Mouse (Mus musculus): ENCODE measurements around the gene Knl1. TPM values are rescaled to one million over a fixed set of nuclear protein-coding genes. Genes with fewer than 3 reads are reported as not detected.

Gene Knl1
- polyA plus RNA-seq, 1 experiment from 2014 or later: 63.8 TPM

DNA sequence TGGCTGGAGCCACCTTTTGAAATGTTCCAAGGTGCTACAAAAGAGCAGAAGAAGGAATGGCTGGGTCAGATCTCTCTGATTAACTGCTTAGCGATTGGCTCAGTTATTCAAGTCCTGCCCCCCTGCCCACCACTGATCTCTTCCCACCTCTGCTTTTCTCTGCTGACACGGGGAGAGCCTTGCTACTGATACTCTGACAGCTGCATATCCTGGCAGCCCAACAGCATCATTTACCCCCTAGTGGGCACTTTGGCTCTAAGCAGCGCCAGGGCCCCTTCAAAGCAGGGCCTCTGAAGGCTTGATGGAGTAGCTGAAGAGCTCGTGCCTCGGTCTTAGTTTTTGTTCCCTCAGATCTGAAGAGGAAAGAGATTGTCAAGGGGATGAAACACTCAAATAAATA is 27.8 kb upstream of the Knl1 start:
- Histone ChIP-seq H3K4me2 (peak overlapping the region; percentile 46), H3K27me3 (no peaks in the 10 kb centered on the region), H3K36me3 (peaks cover 46% of the 10 kb centered on the region), H3K4me3 (replicated peaks) (0 out of 2 replicates have a peak overlapping the region, but pooled peaks have one; percentile 5), H3K9ac (replicated peaks) (0 out of 2 replicates have a peak overlapping the region, but pooled peaks have one; percentile 28), H3K27ac (peak overlapping the region; percentile 85), H3K4me1 (replicated peaks) (peaks cover 13% of the 10 kb centered on the region), H3K9me3 (no peaks in the 10 kb centered on the region; the same call in 1 of the 2 replicates)
- 8% methylated on average over 5 of the region's 5 CpGs for WGBS
- no peak for ATAC-seq (ENCODE audit: insufficient number of reproducible peaks, insufficient read depth, low FRiP score, low TSS enrichment, low read depth)

DNA sequence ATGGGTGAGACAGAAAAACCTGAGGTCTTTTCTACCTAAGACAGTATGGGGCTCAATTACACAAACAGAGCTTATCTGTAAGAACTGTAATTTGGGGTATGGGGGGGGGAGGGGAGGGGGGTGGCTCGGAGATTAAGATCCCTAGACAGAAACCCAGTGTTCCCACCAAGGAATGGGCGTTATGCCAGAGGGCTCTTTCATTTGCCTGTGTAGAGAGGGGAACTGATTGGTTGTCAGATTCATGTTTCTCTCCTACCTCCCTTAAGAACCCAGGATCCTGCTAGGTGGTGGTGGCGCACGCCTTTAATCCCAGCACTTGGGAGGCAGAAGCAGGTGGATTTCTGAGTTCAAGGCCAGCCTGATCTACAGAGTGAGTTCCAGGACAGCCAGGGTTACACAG is 27.4 kb upstream of the Knl1 start:
- 46% methylated on average over 4 of the region's 4 CpGs for WGBS
- Histone ChIP-seq H3K36me3 (peaks cover 46% of the 10 kb centered on the region), H3K4me1 (replicated peaks) (peaks cover 13% of the 10 kb centered on the region), H3K4me3 (replicated peaks) (no peak overlapping the region), H3K9me3 (no peaks in the 10 kb centered on the region; the same call in 1 of the 2 replicates), H3K4me2 (no peak overlapping the region; the same call in 1 of the 2 replicates), H3K9ac (replicated peaks) (no peak overlapping the region), H3K27ac (0 out of 2 replicates have a peak overlapping the region, but pooled peaks have one; percentile 50), H3K27me3 (no peaks in the 10 kb centered on the region)
- ATAC-seq (ENCODE audit: insufficient number of reproducible peaks, insufficient read depth, low FRiP score, low TSS enrichment, low read depth): no peak

- H3K4me2 ChIP-seq: no peak overlapping the region
- H3K9me3 ChIP-seq: no peaks in the 10 kb centered on the region
- no peak overlapping the region for H3K4me3 ChIP-seq (replicated peaks)
- peaks cover 13% of the 10 kb centered on the region for H3K4me1 ChIP-seq (replicated peaks)
- 89% methylated on average over 6 of the region's 6 CpGs for WGBS
- H3K9ac ChIP-seq (replicated peaks): no peak overlapping the region
- no peaks in the 10 kb centered on the region for H3K27me3 ChIP-seq
- no peak overlapping the region for H3K27ac ChIP-seq
- peaks cover 50% of the 10 kb centered on the region for H3K36me3 ChIP-seq
- no peak for ATAC-seq (ENCODE audit: insufficient number of reproducible peaks, insufficient read depth, low FRiP score, low TSS enrichment, low read depth)
Measured at GRCm38 (mm10) chr2:119023154-119023660, 23.7 kb upstream of the Knl1 start.

DNA sequence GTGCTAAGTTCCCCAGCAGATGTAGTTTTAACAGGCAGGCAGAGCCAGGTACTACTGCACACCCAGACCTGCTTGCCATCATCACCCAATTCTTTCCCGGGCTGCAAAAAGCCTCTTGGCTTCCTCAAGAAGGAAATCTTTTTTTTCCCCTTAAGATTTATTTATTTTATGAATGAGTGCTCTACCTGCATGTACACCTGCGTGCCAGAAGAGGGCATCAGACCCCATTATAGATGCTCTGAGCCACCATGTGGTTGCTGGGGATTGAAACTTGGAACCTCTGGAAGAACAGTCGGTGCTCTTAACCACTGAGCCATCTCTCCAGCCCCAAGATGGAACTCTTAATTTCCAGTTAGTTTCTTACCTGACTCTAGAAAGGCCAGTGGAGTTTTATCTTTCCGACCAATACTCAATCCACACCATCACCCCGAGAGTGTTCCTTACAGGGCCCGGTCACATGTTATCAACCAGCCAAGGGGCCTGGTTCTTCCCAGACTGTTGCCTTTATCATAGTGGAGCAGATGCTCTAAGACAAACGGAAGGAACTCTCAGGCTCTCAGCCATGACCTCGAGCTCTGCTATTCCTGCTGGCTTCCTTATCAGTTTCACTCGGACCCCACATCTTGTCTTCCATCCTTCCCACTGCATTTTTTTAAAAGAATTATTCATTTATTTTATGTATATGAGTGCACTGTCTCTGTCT is 22.2 kb upstream of the Knl1 start:
- no peak overlapping the region for H3K4me2 ChIP-seq
- H3K4me1 ChIP-seq (replicated peaks): peaks cover 9% of the 10 kb centered on the region; the same call in 1 of the 2 replicates
- peaks cover 43% of the 10 kb centered on the region for H3K36me3 ChIP-seq
- no peak overlapping the region for H3K9ac ChIP-seq (replicated peaks)
- no peak for ATAC-seq (ENCODE audit: insufficient number of reproducible peaks, insufficient read depth, low FRiP score, low TSS enrichment, low read depth)
- H3K9me3 ChIP-seq: no peaks in the 10 kb centered on the region
- H3K27me3 ChIP-seq: no peaks in the 10 kb centered on the region
- 68% methylated on average over 9 of the region's 9 CpGs for WGBS
- H3K27ac ChIP-seq: no peak overlapping the region
- H3K4me3 ChIP-seq (replicated peaks): no peak overlapping the region

- 85% methylated on average over 4 of the region's 4 CpGs for WGBS
Measured at GRCm38 (mm10) chr2:119025239-119025616, 21.7 kb upstream of the Knl1 start.

GRCm38 (mm10) chr2:119026951-119027350 is 20.0 kb upstream of the Knl1 start:
- H3K4me2 ChIP-seq: no peak overlapping the region
- H3K36me3 ChIP-seq: peaks cover 28% of the 10 kb centered on the region
- H3K27ac ChIP-seq: no peak overlapping the region
- peaks cover 9% of the 10 kb centered on the region; the same call in 1 of the 2 replicates for H3K4me1 ChIP-seq (replicated peaks)
- ATAC-seq (ENCODE audit: insufficient number of reproducible peaks, insufficient read depth, low FRiP score, low TSS enrichment, low read depth): no peak
- 88% methylated on average over 4 of the region's 4 CpGs for WGBS
- no peak overlapping the region for H3K9ac ChIP-seq (replicated peaks)
- no peak overlapping the region for H3K4me3 ChIP-seq (replicated peaks)
- H3K27me3 ChIP-seq: no peaks in the 10 kb centered on the region
- no peaks in the 10 kb centered on the region for H3K9me3 ChIP-seq

More at GRCm38 (mm10) chr2:119025239-119025616, 21.7 kb upstream of the Knl1 start:
- no peak overlapping the region for H3K4me3 ChIP-seq (replicated peaks)
- peaks cover 43% of the 10 kb centered on the region for H3K36me3 ChIP-seq
- H3K9ac ChIP-seq (replicated peaks): no peak overlapping the region
- no peak overlapping the region for H3K27ac ChIP-seq
- no peaks in the 10 kb centered on the region for H3K9me3 ChIP-seq
- peaks cover 9% of the 10 kb centered on the region; the same call in 1 of the 2 replicates for H3K4me1 ChIP-seq (replicated peaks)
- no peak overlapping the region for H3K4me2 ChIP-seq
- H3K27me3 ChIP-seq: no peaks in the 10 kb centered on the region
- no peak for ATAC-seq (ENCODE audit: insufficient number of reproducible peaks, insufficient read depth, low FRiP score, low TSS enrichment, low read depth)

DNA sequence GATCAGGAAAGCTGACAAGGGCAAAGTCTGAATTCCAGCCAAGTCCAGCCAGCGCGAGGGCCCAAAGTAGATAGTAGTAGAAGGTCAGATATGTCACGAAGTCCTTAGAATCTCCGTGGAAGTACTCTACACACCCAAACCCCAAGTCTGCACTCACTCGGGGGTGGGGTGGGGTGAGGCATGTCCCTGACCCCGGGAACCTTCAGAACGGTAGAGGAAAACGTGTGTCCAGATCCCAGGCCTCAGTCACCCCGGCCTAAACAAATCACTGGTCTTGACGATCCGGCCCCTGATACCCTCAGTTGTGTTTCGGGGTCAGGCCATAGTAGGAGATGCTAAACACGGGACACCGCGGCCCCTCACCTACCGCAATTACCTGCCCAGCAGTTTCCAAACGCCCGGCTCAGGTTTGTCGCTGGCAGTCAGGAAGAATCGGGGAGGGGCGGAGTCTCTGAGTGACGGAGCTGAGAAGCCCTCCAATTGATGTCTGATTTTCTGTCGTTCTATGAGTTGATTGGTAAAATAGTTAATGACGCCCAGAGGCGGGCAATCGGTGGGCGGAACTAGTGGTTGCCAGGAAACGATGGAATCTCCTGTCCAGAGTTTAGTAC is 17.9 kb upstream of the Knl1 start, which contains the start of gene Ccdc32:
Ccdc32 (minus strand) TSS at position 453 of the 611 bp plus-strand sequence.
- WGBS: under 1% methylated on average over 28 of the region's 28 CpGs
- Histone ChIP-seq H3K9me3 (no peaks in the 10 kb centered on the region), H3K4me1 (replicated peaks) (peaks cover 9% of the 10 kb centered on the region; the same call in 1 of the 2 replicates), H3K27ac (no peak within 1 kb of the TSS), H3K4me2 (peak within 1 kb of the TSS; percentile 89), H3K36me3 (peaks cover 12% of the 10 kb centered on the region), H3K27me3 (no peaks in the 10 kb centered on the region), H3K4me3 (replicated peaks) (peak within 1 kb of the TSS; percentile 69), H3K9ac (replicated peaks) (peak within 1 kb of the TSS; percentile 73)
- ATAC-seq (ENCODE audit: insufficient number of reproducible peaks, insufficient read depth, low FRiP score, low TSS enrichment, low read depth): peak; percentile 93

GRCm38 (mm10) chr2:119032191-119032590 is 14.7 kb upstream of the Knl1 start:
- peaks cover 24% of the 10 kb centered on the region for H3K4me1 ChIP-seq (replicated peaks)
- 71% methylated on average over 4 of the region's 4 CpGs for WGBS
- H3K27me3 ChIP-seq: no peaks in the 10 kb centered on the region

DNA sequence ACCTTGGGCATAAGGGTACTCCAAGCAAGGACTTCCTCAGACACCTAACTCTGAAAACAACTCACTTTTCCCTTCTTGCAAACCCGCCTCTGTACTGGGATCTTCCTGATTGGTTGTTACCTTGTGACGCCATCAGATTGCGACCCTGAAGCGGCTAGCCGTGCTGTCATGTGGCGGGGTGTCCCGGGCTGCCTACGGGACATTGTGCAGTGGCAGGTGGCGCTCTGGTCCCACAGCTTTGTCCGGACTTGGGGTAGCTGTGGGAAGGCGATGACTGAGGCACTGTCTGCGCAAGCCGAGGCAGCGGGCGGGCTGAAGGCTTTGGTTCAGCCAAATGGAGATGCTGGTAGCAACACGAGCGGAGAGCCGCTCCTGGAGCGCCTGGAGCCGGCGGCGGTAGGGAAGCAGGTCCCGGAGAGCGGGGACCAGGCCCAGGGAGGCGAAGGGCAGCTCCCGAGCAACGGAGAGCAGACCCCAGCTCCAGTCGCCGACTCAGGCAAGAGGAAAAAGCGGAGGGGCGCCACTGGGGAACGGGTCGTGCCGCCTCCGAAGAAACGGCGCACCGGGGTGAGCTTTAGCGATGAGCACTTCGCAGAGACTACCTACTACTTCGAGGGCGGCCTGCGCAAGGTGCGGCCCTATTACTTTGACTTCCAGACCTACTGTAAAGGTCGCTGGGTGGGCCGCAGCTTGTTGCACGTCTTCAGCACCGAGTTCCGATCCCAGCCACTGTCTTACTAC is 12.1 kb upstream of the Knl1 start, which contains the start of gene Rpusd2:
Rpusd2 (plus strand) TSS at position 135 of the 741 bp plus-strand sequence.
- H3K4me1 ChIP-seq (replicated peaks): peaks cover 15% of the 10 kb centered on the region
- H3K9ac ChIP-seq (replicated peaks): peak within 1 kb of the TSS; percentile 82
- WGBS: under 1% methylated on average over 49 of the region's 49 CpGs
- H3K4me3 ChIP-seq (replicated peaks): peak within 1 kb of the TSS; percentile 81
- H3K36me3 ChIP-seq: peaks cover 30% of the 10 kb centered on the region
- peak within 1 kb of the TSS; percentile 79 for H3K4me2 ChIP-seq
- no peaks in the 10 kb centered on the region for H3K9me3 ChIP-seq
- ATAC-seq (ENCODE audit: insufficient number of reproducible peaks, insufficient read depth, low FRiP score, low TSS enrichment, low read depth): peak; percentile 91
- no peaks in the 10 kb centered on the region for H3K27me3 ChIP-seq
- H3K27ac ChIP-seq: peak within 1 kb of the TSS; percentile 93

More at GRCm38 (mm10) chr2:119032191-119032590, 14.7 kb upstream of the Knl1 start:
- no peak overlapping the region for H3K4me2 ChIP-seq
- ATAC-seq (ENCODE audit: insufficient number of reproducible peaks, insufficient read depth, low FRiP score, low TSS enrichment, low read depth): no peak
- H3K9ac ChIP-seq (replicated peaks): no peak overlapping the region
- peaks cover 5% of the 10 kb centered on the region for H3K36me3 ChIP-seq
- H3K4me3 ChIP-seq (replicated peaks): no peak overlapping the region
- H3K27ac ChIP-seq: no peak overlapping the region
- no peaks in the 10 kb centered on the region for H3K9me3 ChIP-seq

- peaks cover 15% of the 10 kb centered on the region for H3K4me1 ChIP-seq (replicated peaks)
- no peaks in the 10 kb centered on the region for H3K9me3 ChIP-seq
- ATAC-seq (ENCODE audit: insufficient number of reproducible peaks, insufficient read depth, low FRiP score, low TSS enrichment, low read depth): no peak
- no peaks in the 10 kb centered on the region for H3K27me3 ChIP-seq
- H3K36me3 ChIP-seq: peaks cover 35% of the 10 kb centered on the region
- peak overlapping the region; percentile 81 for H3K4me3 ChIP-seq (replicated peaks)
- H3K4me2 ChIP-seq: peak overlapping the region; percentile 79
- peak overlapping the region; percentile 82 for H3K9ac ChIP-seq (replicated peaks)
- WGBS: 11% methylated on average over 7 of the region's 7 CpGs
- H3K27ac ChIP-seq: peak overlapping the region; percentile 93
Measured at GRCm38 (mm10) chr2:119035397-119035745, 11.5 kb upstream of the Knl1 start.

GRCm38 (mm10) chr2:119040882-119041281 is 6.0 kb upstream of the Knl1 start:
- Histone ChIP-seq H3K9me3 (no peaks in the 10 kb centered on the region), H3K27me3 (no peaks in the 10 kb centered on the region), H3K4me1 (replicated peaks) (peaks cover 6% of the 10 kb centered on the region), H3K4me3 (replicated peaks) (no peak overlapping the region), H3K9ac (replicated peaks) (no peak overlapping the region), H3K27ac (no peak overlapping the region), H3K4me2 (no peak overlapping the region), H3K36me3 (peaks cover 48% of the 10 kb centered on the region)
- 50% methylated on average over 4 of the region's 4 CpGs for WGBS
- no peak for ATAC-seq (ENCODE audit: insufficient number of reproducible peaks, insufficient read depth, low FRiP score, low TSS enrichment, low read depth)

All from limb, embryonic 12.5 days (tissue).